Mouse (Mus musculus): ENCODE measurements around the gene Cldn9. TPM values are rescaled to one million over a fixed set of nuclear protein-coding genes. Genes with fewer than 3 reads are reported as not detected.
A peak's percentile ranks its signal among the peaks of the same experiment; 100 is the strongest.

The Cldn9 gene
- total and polyA plus RNA-seq, 3 experiments, result not detected

DNA sequence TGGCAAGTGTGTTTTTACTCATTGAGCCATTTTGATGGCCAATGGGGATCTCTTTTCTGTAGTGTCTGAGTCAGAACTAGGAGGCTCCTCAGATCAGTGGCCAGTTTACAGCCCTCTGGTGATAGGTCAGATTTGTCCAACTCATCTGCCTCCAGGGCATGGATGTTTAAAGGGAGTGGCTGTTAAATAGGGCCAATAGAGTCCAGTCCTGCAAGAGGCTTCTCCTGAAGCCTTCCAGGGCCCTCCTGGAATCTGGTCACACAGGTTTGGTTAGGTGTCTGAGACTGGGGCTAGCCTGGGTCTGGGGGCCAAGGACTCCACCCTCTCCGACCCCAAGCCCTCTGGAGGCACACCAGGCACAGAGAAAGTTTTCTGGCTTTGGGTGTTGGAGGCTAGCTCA, 10.7 kb upstream of the Cldn9 start:
- Histone ChIP-seq H3K4me1 (ENCODE audit: control insufficient read depth, insufficient read depth, low read length) (no peaks in the 10 kb centered on the region), H3K36me3 (ENCODE audit: control insufficient read depth, insufficient read depth, low read length) (no peaks in the 10 kb centered on the region), H3K79me2 (replicated peaks; ENCODE audit: control insufficient read depth, insufficient read depth, low read length) (no peaks in the 10 kb centered on the region), H3K27me3 (ENCODE audit: control insufficient read depth, insufficient read depth, low read length) (no peaks in the 10 kb centered on the region), H3K27ac (no peak overlapping the region), H3K9ac (ENCODE audit: low read depth, low read length) (no peak overlapping the region), H3K4me3 (no peak overlapping the region)
- DNase-seq, result no peak
- 82% methylated on average over 1 of the region's 1 CpGs for WGBS
- intact Hi-C loops (cut with DNase I), result no loop called here
- TF ChIP-seq POLR2A (IDR thresholded peaks at IDR 0.05; ENCODE audit: insufficient read depth, low read depth, low read length) (no peak), EP300 (IDR thresholded peaks at IDR 0.05; ENCODE audit: insufficient read depth, low read depth, low read length) (no peak), CTCF (IDR thresholded peaks at IDR 0.05) (no peak)

DNA sequence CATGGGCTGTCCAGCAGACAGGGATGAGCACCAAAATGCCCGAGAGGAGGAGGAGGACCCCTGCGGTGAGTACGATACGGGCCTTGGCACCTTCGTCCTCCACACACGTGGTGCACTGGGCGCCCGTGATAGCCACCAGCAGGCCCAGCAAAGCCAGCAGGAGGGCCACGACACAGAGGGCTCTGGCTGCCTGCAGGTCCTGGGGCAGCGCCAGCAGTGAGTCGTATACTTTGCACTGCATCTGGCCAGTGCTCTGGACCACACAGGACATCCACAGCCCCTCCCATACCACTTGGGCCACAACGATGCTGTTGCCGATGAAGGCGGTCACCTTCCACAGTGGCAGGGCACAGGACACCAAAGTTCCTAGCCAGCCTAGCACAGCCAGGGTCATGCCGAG, 600 bp downstream of the Cldn9 start:
- intact Hi-C loops (cut with DNase I), result no loop called here
- H3K4me3 ChIP-seq, result no peak overlapping the region
- peaks cover 9% of the 10 kb centered on the region for H3K27me3 ChIP-seq (ENCODE audit: control insufficient read depth, insufficient read depth, low read length)
- WGBS, result 23% methylated on average over 15 of the region's 15 CpGs
- no peaks in the 10 kb centered on the region for H3K4me1 ChIP-seq (ENCODE audit: control insufficient read depth, insufficient read depth, low read length)
- H3K9ac ChIP-seq (ENCODE audit: low read depth, low read length), result no peak overlapping the region
- H3K27ac ChIP-seq, result no peak overlapping the region
- TF ChIP-seq POLR2A (IDR thresholded peaks at IDR 0.05; ENCODE audit: insufficient read depth, low read depth, low read length) (no peak), EP300 (IDR thresholded peaks at IDR 0.05; ENCODE audit: insufficient read depth, low read depth, low read length) (no peak), CTCF (IDR thresholded peaks at IDR 0.05) (no peak)
- H3K79me2 ChIP-seq (replicated peaks; ENCODE audit: control insufficient read depth, insufficient read depth, low read length), result no peaks in the 10 kb centered on the region
- no peak for DNase-seq
- H3K36me3 ChIP-seq (ENCODE audit: control insufficient read depth, insufficient read depth, low read length), result no peaks in the 10 kb centered on the region

DNA sequence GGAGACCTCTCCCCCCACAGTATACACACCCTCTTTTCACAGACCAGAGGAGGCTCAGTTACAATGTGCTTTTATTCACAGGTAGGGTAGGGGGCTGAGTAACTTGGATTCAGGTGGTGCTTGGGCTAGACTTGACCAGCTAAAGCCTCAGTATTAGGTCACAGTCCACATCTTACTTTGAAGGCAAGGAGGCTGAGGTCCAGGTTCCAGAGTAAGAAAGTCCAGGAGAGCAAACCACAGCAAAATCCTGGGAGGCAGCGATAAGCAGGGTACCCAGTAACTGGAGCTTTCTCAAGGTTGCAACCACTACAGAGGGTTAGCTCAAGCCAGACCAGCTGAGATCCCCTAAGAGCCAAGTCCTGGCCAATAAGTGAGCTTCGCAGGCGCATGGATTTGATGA, 1.3 kb downstream of the Cldn9 start:
- no peak overlapping the region for H3K9ac ChIP-seq (ENCODE audit: low read depth, low read length)
- H3K36me3 ChIP-seq (ENCODE audit: control insufficient read depth, insufficient read depth, low read length), result no peaks in the 10 kb centered on the region
- no peak overlapping the region for H3K27ac ChIP-seq
- TF ChIP-seq EP300 (IDR thresholded peaks at IDR 0.05; ENCODE audit: insufficient read depth, low read depth, low read length), result no peak
- no peak for TF ChIP-seq CTCF (IDR thresholded peaks at IDR 0.05)
- TF ChIP-seq POLR2A (IDR thresholded peaks at IDR 0.05; ENCODE audit: insufficient read depth, low read depth, low read length), result no peak
- intact Hi-C loops (cut with DNase I), result no loop called here
- H3K4me3 ChIP-seq, result no peak overlapping the region
- no peak for DNase-seq
- WGBS, result 59% methylated on average over 3 of the region's 3 CpGs
- H3K27me3 ChIP-seq (ENCODE audit: control insufficient read depth, insufficient read depth, low read length), result peaks cover 9% of the 10 kb centered on the region
- no peaks in the 10 kb centered on the region for H3K4me1 ChIP-seq (ENCODE audit: control insufficient read depth, insufficient read depth, low read length)
- H3K79me2 ChIP-seq (replicated peaks; ENCODE audit: control insufficient read depth, insufficient read depth, low read length), result no peaks in the 10 kb centered on the region

DNA sequence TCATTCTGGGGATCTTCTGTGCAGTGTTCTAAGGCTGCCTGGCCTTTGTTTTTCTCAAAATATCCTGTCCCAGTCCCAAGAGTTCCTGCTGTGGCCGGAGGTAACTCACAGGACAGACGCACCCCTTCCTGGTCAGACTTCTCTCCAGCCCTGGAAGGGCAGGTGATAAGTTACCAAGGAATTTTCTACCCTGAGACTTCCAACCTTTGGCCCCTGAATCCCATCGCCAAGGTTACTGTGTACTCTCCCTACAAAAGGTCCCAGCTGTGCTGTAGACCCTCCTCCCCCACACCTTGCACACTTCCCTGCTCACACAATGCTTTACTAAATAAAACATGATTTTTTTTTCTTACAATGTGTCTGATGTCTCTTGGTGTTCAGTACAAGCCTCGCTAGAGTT, 1.7 kb downstream of the Cldn9 start:
- WGBS, result 50% methylated on average over 4 of the region's 4 CpGs
- TF ChIP-seq POLR2A (IDR thresholded peaks at IDR 0.05; ENCODE audit: insufficient read depth, low read depth, low read length) (no peak), CTCF (IDR thresholded peaks at IDR 0.05) (no peak), EP300 (IDR thresholded peaks at IDR 0.05; ENCODE audit: insufficient read depth, low read depth, low read length) (no peak)
- H3K9ac ChIP-seq (ENCODE audit: low read depth, low read length), result no peak overlapping the region
- H3K27ac ChIP-seq, result no peak overlapping the region
- H3K4me1 ChIP-seq (ENCODE audit: control insufficient read depth, insufficient read depth, low read length), result no peaks in the 10 kb centered on the region
- intact Hi-C loops (cut with DNase I), result no loop called here
- no peaks in the 10 kb centered on the region for H3K79me2 ChIP-seq (replicated peaks; ENCODE audit: control insufficient read depth, insufficient read depth, low read length)
- no peak overlapping the region for H3K4me3 ChIP-seq
- peaks cover 9% of the 10 kb centered on the region for H3K27me3 ChIP-seq (ENCODE audit: control insufficient read depth, insufficient read depth, low read length)
- H3K36me3 ChIP-seq (ENCODE audit: control insufficient read depth, insufficient read depth, low read length), result no peaks in the 10 kb centered on the region
- DNase-seq, result no peak

DNA sequence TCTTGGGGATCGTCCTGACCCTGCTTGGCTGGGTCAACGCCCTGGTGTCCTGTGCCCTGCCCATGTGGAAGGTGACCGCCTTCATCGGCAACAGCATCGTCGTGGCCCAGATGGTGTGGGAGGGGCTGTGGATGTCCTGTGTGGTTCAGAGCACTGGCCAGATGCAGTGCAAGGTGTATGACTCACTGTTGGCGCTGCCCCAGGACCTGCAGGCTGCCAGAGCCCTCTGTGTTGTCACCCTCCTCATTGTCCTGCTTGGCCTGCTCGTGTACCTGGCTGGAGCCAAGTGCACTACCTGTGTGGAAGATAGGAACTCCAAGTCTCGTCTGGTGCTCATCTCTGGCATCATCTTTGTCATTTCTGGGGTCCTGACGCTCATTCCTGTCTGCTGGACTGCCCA, 2.7 kb downstream of the Cldn9 start:
- no peak overlapping the region for H3K27ac ChIP-seq
- peaks cover 9% of the 10 kb centered on the region for H3K27me3 ChIP-seq (ENCODE audit: control insufficient read depth, insufficient read depth, low read length)
- H3K4me3 ChIP-seq, result no peak overlapping the region
- intact Hi-C loops (cut with DNase I), result no loop called here
- no peak overlapping the region for H3K9ac ChIP-seq (ENCODE audit: low read depth, low read length)
- 42% methylated on average over 10 of the region's 10 CpGs for WGBS
- peak in 1 of 2 experiments; percentile 20 for DNase-seq
- no peaks in the 10 kb centered on the region for H3K36me3 ChIP-seq (ENCODE audit: control insufficient read depth, insufficient read depth, low read length)
- H3K79me2 ChIP-seq (replicated peaks; ENCODE audit: control insufficient read depth, insufficient read depth, low read length), result no peaks in the 10 kb centered on the region
- TF ChIP-seq CTCF (IDR thresholded peaks at IDR 0.05), result no peak
- no peak for TF ChIP-seq EP300 (IDR thresholded peaks at IDR 0.05; ENCODE audit: insufficient read depth, low read depth, low read length)
- no peak for TF ChIP-seq POLR2A (IDR thresholded peaks at IDR 0.05; ENCODE audit: insufficient read depth, low read depth, low read length)
- H3K4me1 ChIP-seq (ENCODE audit: control insufficient read depth, insufficient read depth, low read length), result no peaks in the 10 kb centered on the region

DNA sequence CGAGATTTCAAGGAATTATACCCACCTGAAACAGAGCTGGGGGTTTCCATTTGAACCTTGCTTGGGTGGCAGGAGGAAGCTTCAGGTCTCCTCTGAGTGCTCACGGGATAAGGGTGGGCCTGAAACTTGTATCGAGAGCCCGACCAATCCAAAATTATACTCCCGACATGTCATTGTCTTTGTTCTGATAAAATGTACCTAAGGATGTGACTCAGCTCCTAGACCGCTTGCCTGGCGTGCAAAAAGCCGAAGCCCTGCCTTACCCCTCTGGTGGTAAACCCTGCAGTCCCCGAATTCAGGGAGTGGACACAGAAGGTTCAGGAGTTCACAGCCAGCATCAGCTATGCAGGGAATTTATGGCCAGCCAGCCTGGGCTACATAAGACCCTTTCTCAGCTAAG, 3.5 kb downstream of the Cldn9 start:
- Histone ChIP-seq H3K4me3 (no peak overlapping the region), H3K9ac (ENCODE audit: low read depth, low read length) (no peak overlapping the region), H3K27me3 (ENCODE audit: control insufficient read depth, insufficient read depth, low read length) (peaks cover 9% of the 10 kb centered on the region), H3K27ac (no peak overlapping the region), H3K36me3 (ENCODE audit: control insufficient read depth, insufficient read depth, low read length) (no peaks in the 10 kb centered on the region), H3K4me1 (ENCODE audit: control insufficient read depth, insufficient read depth, low read length) (peaks cover 2% of the 10 kb centered on the region; the same call in 1 of the 2 replicates), H3K79me2 (replicated peaks; ENCODE audit: control insufficient read depth, insufficient read depth, low read length) (no peaks in the 10 kb centered on the region)
- intact Hi-C loops (cut with DNase I), result no loop called here
- 57% methylated on average over 9 of the region's 9 CpGs for WGBS
- no peak for TF ChIP-seq EP300 (IDR thresholded peaks at IDR 0.05; ENCODE audit: insufficient read depth, low read depth, low read length)
- no peak for TF ChIP-seq CTCF (IDR thresholded peaks at IDR 0.05)
- TF ChIP-seq POLR2A (IDR thresholded peaks at IDR 0.05; ENCODE audit: insufficient read depth, low read depth, low read length), result no peak
- no peak for DNase-seq

Measured in heart, adult 2 months (tissue).